Mouse (Mus musculus) testis, adult 2 months (tissue): Measurements from ENCODE around the gene Galnt18. TPM values are rescaled to one million over a fixed set of nuclear protein-coding genes. Genes with fewer than 3 reads are reported as not detected.

ENCODE experiments used
- H3K27ac ChIP-seq: fragments of 200-500 bp; 2 replicates; pipeline ENCODE4 v1.5.1; 2012; ENCODE audit warnings: low read depth, low read length; ENCODE audit not compliant: control insufficient read depth, insufficient read depth
- H3K27me3 ChIP-seq: fragments of 200-500 bp; 2 replicates; pipeline ENCODE4 v1.6.1; 2012; ENCODE audit warnings: mild to moderate bottlenecking, low read length, moderate library complexity; ENCODE audit not compliant: control insufficient read depth, insufficient read depth
- H3K36me3 ChIP-seq: fragments of 200-500 bp; 2 replicates; pipeline ENCODE4 v1.6.1; 2012; ENCODE audit warnings: mild to moderate bottlenecking, low read length; ENCODE audit not compliant: control insufficient read depth, insufficient read depth
- H3K4me1 ChIP-seq: fragments of 200-500 bp; 2 replicates; pipeline ENCODE4 v1.6.1; 2012; ENCODE audit warnings: low read length; ENCODE audit not compliant: control insufficient read depth, insufficient read depth
- H3K4me3 ChIP-seq: fragments of 200-500 bp; 2 replicates; pipeline ENCODE4 v1.5.1; 2012; ENCODE audit warnings: low read depth, mild to moderate bottlenecking, low read length, moderate library complexity, mixed read lengths; ENCODE audit not compliant: control insufficient read depth
- CTCF ChIP-seq: fragments of 200-500 bp; IDR thresholded peaks from 2 replicates; pipeline ENCODE4 v1.5.1; 2012; ENCODE audit warnings: low read depth, mild to moderate bottlenecking, inconsistent platforms, low read length, moderate library complexity; ENCODE audit not compliant: control insufficient read depth, insufficient read depth, insufficient replicate concordance
- POLR2A ChIP-seq: fragments of 200-500 bp; IDR thresholded peaks from 2 replicates; pipeline ENCODE4 v1.6.1; 2012; ENCODE audit warnings: low read depth, mild to moderate bottlenecking, inconsistent platforms, low read length, moderate library complexity; ENCODE audit not compliant: control insufficient read depth
- polyA plus RNA-seq: library from polyadenylated mRNA; depleted of rRNA; stranded (reverse); fragments of >200 nt; gene quantifications from 2 replicates; pipeline ENCODE4 v1.2.3, GENCODE M21; 2012

The Galnt18 gene
- polyA plus RNA-seq, 1 experiment, result 3.3 TPM

GRCm38 (mm10) chr7:111782126-111782525 lies 2.3 kb upstream of the Galnt18 start:
- TF ChIP-seq POLR2A, result no peak
- TF ChIP-seq CTCF, result peak; percentile 67; the same call in 1 of the 2 replicates
- peaks cover 11% of the 10 kb centered on the region for H3K4me1 ChIP-seq
- peak overlapping the region; percentile 1; the same call in 1 of the 2 replicates for H3K4me3 ChIP-seq
- H3K36me3 ChIP-seq, result no peaks in the 10 kb centered on the region
- H3K27me3 ChIP-seq, result no peaks in the 10 kb centered on the region
- no peak overlapping the region for H3K27ac ChIP-seq

GRCm38 (mm10) chr7:111781316-111781715 lies 1.5 kb upstream of the Galnt18 start:
- Histone ChIP-seq H3K4me3 (peak overlapping the region; percentile 62), H3K36me3 (no peaks in the 10 kb centered on the region), H3K27ac (no peak overlapping the region), H3K4me1 (peaks cover 11% of the 10 kb centered on the region), H3K27me3 (no peaks in the 10 kb centered on the region)
- TF ChIP-seq CTCF (no peak), POLR2A (no peak)

DNA sequence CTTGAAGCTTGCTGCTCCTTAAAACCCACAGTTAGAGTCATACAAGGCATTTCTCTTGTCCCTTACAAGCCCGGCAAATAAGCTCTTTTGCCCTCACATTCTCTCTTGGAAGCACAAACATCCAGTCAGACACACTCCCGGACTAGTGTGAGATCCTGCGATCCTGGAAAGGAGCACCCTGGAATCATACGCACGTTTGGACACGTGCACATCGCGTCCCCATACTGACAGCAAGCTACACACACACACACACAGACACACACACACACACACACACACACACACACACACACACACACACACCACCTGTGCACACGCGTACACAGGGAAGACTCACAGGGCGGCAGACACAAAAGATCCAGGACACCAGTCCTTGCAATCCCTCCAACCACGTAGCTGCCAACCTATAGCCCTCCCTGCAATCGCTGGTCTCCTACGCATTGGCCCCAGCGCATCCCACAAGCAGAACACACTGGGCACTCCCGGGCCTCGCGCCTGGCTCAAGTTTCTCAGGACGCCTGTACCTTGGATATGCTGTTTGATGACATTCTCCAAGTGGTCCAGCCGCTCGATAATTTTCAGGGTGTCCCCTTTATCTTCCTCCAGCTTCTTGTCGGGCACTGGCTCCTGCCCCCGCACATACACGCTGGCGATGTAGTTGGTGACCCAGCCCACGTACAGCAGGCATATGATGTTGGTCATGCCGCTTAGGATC lies 831 bp downstream of the Galnt18 start:
- Histone ChIP-seq H3K27ac (no peak overlapping the region), H3K36me3 (no peaks in the 10 kb centered on the region), H3K4me1 (peaks cover 11% of the 10 kb centered on the region), H3K27me3 (no peaks in the 10 kb centered on the region), H3K4me3 (peak overlapping the region; percentile 76)
- no peak for TF ChIP-seq POLR2A
- TF ChIP-seq CTCF, result no peak

GRCm38 (mm10) chr7:111778212-111778611 lies 1.6 kb downstream of the Galnt18 start:
- TF ChIP-seq POLR2A, result no peak
- TF ChIP-seq CTCF, result no peak
- no peaks in the 10 kb centered on the region for H3K27me3 ChIP-seq
- H3K4me3 ChIP-seq, result no peak overlapping the region

GRCm38 (mm10) chr7:111777186-111777585 lies 2.6 kb downstream of the Galnt18 start:
- Histone ChIP-seq H3K27ac (no peak overlapping the region), H3K36me3 (no peaks in the 10 kb centered on the region), H3K4me1 (peaks cover 11% of the 10 kb centered on the region), H3K27me3 (no peaks in the 10 kb centered on the region), H3K4me3 (no peak overlapping the region)
- TF ChIP-seq POLR2A, result no peak
- no peak for TF ChIP-seq CTCF

More at GRCm38 (mm10) chr7:111778212-111778611, 1.6 kb downstream of the Galnt18 start:
- Histone ChIP-seq H3K4me1 (peaks cover 11% of the 10 kb centered on the region), H3K36me3 (no peaks in the 10 kb centered on the region), H3K27ac (no peak overlapping the region)

DNA sequence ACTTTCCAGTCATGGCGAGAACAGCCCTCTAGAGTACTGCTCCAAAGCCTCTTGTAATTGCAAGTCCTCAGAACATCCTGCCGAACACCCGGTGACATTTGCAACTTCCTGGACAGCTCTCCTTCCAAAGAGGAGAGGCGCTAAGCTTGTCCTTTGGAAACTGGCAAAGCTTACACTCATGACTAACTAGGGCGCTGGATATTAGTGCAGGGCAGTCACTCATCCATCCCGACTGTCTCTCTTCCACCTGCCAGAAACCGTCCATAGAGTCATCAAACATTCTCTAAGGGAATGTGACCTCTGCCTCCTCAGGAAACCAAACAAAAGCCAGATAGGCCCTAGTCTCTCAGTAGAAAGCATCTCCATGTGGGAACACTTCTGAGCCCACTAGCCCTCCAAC lies 3.6 kb downstream of the Galnt18 start:
- Histone ChIP-seq H3K4me1 (peaks cover 14% of the 10 kb centered on the region), H3K36me3 (no peaks in the 10 kb centered on the region), H3K4me3 (no peak overlapping the region), H3K27me3 (no peaks in the 10 kb centered on the region), H3K27ac (no peak overlapping the region)
- TF ChIP-seq POLR2A, result no peak
- TF ChIP-seq CTCF, result no peak

DNA sequence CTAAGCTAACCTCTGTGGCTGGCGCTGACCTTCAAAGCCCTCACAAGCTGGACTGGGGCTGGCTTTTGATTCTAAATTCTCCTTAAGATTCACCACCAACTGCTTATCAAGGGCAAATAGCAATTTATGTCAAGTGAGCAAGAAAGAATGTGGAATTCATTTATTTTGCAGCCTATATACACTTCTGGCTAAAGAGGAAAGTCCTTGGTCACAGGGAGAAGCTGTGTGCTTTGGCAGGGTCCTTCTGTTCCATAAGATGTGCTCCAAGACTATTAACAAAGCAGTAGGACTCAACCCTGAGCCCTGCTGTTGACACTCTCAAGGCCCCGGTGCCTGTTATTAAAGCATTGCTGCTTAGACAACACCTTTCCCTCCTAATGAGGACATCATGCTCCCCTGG lies 7.4 kb downstream of the Galnt18 start:
- TF ChIP-seq CTCF (no peak), POLR2A (no peak)
- H3K4me1 ChIP-seq, result peaks cover 2% of the 10 kb centered on the region; the same call in 1 of the 2 replicates
- H3K27ac ChIP-seq, result no peak overlapping the region
- no peak overlapping the region for H3K4me3 ChIP-seq
- H3K27me3 ChIP-seq, result no peaks in the 10 kb centered on the region
- H3K36me3 ChIP-seq, result no peaks in the 10 kb centered on the region
